Mouse (Mus musculus): ENCODE data around the gene Gm45234.

Gene Gm45234

GRCm38 (mm10) chr6:124765951-124766350, 10.1 kb upstream of the Gm45234 start:
- DNase-seq, result no peak

DNA sequence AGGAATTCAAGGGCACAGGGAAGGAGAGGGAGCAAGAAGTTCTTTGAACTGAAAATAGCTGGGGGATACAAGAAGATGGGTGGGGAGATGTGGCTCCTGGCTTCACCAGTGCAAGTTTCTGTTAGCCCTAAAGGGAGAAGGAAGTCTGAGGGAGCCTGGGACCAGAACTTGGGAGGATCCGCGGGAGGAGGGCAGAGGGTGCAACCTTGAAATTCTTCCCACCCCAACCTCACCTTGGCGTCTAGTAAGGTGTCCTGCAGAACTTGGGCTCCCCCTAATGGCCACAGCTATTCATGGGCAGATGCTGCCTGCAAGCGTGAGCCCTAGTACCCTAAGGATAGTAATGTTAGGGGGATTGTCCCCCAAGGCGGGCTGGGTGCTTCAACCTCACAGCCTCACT, 3.4 kb upstream of the Gm45234 start:
- DNase-seq, result peak; percentile 93

GRCm38 (mm10) chr6:124758849-124759232, 3.0 kb upstream of the Gm45234 start:
- DNase-seq, result no peak

DNA sequence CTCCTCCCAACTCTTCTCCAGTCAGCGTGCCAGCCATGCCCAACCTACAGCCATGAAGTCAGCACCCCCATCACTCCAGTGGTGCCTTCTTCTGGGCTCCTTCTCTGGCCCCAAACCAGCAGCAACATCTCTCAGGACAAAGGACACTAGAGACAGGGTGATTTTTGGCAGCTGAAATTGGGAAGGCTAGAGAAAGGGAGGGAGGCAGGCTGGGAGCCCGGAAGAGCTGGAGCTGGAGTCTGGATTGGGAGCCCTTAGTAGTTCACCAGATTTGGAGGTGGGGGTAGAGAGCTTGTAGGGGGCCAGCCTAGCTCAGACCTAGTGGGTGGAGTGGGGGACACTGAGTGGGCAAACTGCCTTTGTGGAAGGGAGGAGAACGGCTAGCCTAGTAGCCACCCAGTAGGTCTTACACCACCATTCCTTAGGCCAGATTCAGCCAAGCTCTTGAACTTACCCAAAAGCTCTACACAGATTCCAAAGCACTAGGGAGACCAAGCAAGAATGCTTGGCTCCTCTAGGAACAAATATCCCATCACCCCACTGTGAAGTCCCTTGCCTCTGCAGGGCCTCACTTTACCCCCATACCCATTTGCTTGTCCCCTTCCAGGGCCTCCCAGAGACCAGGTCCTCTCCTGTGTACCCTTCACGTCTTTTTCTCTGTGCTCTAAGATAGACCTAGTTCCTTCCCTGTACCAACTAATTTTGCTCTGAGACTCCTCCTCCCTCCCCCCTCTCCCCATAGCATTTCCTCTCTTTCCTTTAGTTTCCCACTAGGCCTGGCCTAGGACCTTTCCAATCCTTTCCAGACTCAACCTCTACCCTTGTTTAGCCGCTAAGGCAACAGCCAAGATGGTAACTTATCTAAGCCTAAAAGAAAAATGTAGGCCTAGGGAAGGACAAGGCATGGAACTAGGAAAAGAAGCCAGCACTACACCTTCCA, 2.4 kb upstream of the Gm45234 start:
- DNase-seq, result peak; percentile 73

- no peak for DNase-seq
These were observed 1.6 kb upstream of the Gm45234 start for GRCm38 (mm10) chr6:124757351-124757880.

DNA sequence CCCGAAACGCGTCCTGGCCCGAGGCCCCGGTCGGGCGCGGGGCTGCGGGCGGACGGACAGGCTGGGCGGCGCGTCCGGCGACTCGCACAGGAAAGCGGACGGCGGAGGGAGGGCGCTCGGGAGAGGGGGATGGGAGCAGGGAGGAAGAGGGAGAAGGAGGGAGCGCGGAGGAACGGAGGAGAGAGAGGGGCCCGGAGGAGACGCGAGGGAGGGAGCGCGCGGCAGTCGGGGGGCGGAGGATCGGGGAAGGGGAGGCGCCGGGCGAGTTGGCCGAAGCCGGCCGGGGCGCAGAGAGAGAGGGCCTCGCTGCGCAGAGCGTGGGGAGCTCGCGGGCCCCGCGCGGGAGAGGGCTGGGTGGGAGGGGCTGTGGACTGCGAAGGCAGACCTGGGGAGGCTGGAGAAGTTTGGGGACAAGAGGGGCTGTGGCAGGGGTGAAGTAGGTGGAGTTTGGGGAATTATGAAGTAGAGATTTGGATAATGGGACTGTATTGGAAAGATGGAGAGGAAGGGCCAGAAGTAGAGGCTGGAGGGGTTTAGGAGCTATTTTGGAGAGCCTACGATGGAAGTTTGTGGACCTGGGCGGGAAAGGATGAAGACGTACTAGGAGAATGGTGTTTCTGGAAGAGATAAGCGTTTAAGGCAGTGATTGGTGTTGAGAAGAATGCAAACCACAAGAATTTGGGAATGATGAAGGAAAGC, 980 bp upstream of the Gm45234 start:
- peak; percentile 93 for DNase-seq

GRCm38 (mm10) chr6:124755306-124755705, 515 bp downstream of the Gm45234 start:
- no peak for DNase-seq

DNA sequence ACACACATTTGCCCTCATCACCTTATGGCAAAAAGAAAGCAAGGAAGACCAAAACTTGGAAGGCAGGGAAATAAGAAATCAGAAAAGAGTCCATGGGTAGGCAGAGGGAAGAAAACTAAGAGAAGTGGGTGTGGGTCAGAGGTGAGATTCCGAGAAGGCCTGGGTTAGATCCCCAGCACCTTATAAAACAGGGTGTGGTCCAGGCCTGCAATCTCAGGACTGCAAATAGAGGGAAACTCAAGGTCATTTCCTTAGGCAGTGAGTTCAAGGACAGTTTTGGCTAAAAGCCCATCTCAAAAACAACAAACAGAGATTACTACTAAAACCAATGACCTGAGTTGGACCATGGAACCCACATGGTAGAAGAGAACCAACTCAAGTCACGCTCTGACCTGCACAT, 2.0 kb downstream of the Gm45234 start:
- DNase-seq, result no peak

GRCm38 (mm10) chr6:124750405-124750804, 5.4 kb downstream of the Gm45234 start:
- DNase-seq, result no peak

DNA sequence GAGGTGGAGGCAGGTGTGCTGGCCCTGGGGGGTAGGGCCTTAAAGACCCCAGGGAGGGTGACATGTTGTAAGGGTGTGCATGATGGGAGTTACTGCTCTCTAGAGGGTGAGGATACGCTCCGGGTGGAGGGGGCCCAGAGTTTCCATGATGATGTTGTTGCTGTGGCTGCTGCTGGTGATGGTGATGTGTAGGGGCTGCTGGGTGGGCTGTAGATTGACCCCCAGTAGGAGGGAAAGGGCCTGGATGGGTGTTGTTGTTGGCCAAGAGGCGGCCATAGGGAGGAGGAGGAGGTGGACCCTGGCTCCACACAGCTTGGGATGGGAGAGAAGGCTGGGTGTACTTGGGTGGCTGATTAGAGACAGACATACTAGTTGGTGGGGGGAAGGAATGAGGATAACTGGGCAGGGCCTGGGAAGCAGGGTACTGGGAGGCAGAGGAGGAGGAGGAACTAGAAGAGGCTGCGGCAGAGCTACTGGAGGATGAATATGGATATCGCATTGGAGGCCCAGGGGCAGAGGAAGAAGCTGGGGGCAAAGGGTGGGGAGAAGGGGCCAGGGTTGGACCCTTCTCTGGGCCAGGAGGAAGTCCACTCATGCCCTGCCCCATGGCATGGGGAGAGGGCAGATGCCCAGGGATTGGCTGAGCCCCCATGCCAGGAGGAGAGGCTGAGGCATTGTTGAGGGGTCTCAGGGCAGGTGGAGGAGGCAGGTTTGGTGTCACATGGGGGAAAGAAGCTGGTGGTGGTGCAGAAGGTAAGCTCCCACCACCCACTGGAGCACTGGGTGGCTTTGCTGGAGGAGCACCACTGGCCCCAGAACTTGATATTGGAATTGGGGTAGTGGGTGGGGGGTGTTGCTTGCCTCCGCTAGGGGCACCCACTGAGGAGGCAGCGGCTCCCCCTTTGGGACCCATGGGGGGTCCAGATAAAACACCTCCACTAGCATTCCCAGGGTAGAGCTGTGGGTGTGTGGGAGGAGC, 8.9 kb downstream of the Gm45234 start:
- DNase-seq, result no peak

DNA sequence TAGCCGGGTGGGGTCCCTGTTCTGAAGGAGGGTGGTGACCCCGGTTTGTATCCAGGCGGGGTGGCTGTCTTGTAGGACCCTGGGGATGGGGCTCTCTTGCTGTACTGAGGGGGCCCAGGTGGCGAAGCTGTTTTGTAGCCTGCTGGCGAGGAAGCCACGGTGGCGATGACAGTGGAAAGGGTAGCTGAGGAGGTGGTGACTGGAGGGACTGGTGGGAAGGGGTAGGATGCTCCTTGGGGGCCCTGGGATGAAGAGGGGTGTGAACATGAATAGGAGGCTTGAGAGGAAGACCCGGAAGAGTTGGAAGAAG, 9.6 kb downstream of the Gm45234 start:
- DNase-seq, result no peak

DNA sequence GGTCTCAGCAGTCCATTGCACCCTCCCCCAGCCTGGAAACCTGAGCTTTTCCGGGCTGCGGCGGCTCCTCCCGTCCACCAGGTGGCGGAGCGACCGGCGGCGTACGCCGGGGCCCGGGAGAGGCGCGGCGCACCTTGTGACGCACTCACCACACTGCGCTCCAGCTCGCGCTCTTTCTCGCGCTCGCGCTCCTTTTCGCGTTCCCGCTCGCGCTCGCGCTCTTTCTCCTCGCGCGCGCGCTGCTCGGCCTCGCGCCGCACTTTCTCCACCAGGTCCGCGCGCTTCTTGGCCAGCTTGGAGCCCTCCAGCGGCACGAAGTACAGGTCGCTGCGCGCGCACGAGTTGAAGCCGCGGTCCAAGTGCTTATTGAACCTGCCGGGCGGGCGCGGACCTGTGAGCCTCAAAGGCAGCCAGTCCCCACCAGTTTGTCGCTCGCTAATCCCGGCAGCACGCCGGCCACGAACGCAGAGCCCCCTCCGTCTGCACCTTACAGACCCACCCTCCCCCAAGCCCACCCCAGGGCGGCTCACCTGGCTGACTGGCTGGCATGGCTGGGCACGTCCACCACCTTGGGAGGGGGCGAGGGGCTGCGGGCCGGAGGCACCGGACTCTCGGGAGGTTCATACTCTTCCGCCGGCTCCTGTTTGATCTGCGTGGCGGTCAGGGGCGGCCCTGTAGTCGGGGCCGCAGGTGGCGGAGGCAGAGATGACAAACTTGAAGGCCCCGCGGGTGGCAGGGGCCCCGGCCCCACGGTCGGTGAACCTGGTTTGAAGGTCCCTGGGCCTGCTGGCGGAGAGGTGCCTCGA, 10.1 kb downstream of the Gm45234 start:
- peak; percentile 95 for DNase-seq

DNA sequence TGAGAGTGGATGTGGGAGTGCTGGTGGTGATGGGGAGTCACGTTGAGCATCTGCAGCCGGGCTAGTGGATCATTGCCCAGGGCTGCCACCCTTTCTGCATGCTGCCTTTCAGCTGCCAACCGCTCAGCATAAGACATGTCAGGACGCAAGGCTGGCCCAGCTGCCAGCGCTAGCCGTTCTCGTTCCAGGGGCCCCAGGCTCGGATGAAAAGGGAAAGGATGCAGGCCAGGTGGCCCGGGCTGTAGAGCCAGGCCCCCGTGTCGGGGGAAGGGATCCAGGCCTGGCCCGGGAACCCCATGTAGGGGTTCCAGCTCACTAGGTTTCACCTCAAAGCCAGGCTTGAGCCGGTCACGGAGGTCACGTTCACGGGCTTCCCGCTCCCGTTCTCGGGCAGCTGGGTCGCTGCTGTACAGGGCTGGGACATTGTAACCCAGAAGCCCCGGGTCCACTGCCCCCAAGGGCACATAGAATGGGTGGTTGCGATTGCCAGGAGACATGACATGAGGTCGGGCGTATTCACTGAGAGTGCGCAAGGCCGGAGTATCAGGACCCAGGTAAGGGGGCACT, 11.0 kb downstream of the Gm45234 start:
- DNase-seq, result peak; percentile 56

- no peak for DNase-seq
These were observed 12.2 kb downstream of the Gm45234 start for GRCm38 (mm10) chr6:124743647-124744046.

DNA sequence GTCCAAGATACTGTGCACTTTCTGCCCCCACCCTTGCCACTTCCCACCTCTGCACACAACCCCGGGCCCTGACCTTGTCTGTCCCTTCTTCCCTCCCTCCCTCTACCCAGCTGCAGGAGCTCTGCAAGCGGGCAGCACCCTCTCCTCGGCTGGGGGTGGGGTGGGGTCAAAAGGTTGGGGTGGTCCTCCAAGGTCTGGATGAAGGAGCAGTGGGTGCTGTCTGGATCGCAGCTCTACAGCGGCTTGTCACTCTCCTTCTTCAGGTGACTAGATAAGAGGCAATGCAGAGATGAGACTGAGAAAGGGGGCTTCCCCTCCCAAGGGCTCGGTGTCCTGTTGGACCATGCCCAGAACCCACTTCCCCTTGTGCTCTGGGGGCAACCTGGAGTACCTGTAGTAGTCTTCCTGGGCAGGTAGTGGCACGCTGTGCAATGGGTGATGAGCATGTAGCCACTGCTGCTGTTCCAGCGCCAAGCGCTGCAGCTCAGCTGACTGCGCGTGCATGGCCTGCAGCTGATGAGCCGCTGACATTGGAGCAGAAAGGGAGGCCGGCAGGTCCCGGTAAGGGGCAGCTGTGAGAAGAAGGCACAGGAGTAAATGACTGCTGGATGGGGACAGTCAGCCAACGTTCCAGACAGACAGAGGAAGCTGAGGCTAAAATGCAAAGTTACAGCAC, 12.8 kb downstream of the Gm45234 start:
- DNase-seq, result peak; percentile 43

- DNase-seq, result no peak
These were observed 14.0 kb downstream of the Gm45234 start for GRCm38 (mm10) chr6:124741842-124742241.

- DNase-seq, result peak; percentile 92
These were observed 14.7 kb downstream of the Gm45234 start, which contains the start of gene Grcc10 for GRCm38 (mm10) chr6:124740888-124741761. TSS of gene Grcc10 (minus strand) at chr6:124741374.

GRCm38 (mm10) chr6:124740211-124740887, 15.5 kb downstream of the Gm45234 start:
- peak; percentile 70 for DNase-seq

- no peak for DNase-seq
These were observed 16.5 kb downstream of the Gm45234 start for GRCm38 (mm10) chr6:124739231-124739796.

All from kidney, postnatal 10 days (tissue).